Mouse (Mus musculus) midbrain, embryonic 13.5 days (tissue): ENCODE results near the gene Mpzl2. TPM values are rescaled to one million over a fixed set of nuclear protein-coding genes. Genes with fewer than 3 reads are reported as not detected.

Source experiments
- ATAC-seq: fragments of 200-750 bp; cut with Nextera tagmentation; 2 replicates; pipeline ENCODE4 v1.8.0; 2017; ENCODE audit warnings: mild to moderate bottlenecking, moderate TSS enrichment, moderate library complexity
- H3K27ac ChIP-seq: fragments of 300-500 bp; sonication (generic); 2 replicates; pipeline ENCODE4 v1.5.1; 2015; ENCODE audit warnings: inconsistent platforms, mild to moderate bottlenecking, moderate library complexity
- H3K27me3 ChIP-seq: fragments of 300-500 bp; sonication (generic); 2 replicates; pipeline ENCODE4 v1.6.1; 2015; ENCODE audit warnings: mild to moderate bottlenecking, inconsistent platforms
- H3K36me3 ChIP-seq: fragments of 300-500 bp; sonication (generic); 2 replicates; pipeline ENCODE4 v1.6.1; 2015; ENCODE audit warnings: mild to moderate bottlenecking, inconsistent platforms
- H3K4me1 ChIP-seq: fragments of 300-500 bp; sonication (generic); replicated peaks from 2 replicates; pipeline ENCODE4 v1.6.1; 2015; ENCODE audit warnings: inconsistent platforms
- H3K4me2 ChIP-seq: fragments of 300-500 bp; sonication (generic); replicated peaks from 2 replicates; pipeline ENCODE4 v1.6.1; 2015; ENCODE audit warnings: moderate library complexity, mild to moderate bottlenecking, inconsistent platforms
- H3K4me3 ChIP-seq: fragments of 300-500 bp; sonication (generic); replicated peaks from 2 replicates; pipeline ENCODE4 v1.5.1; 2015; ENCODE audit warnings: mild to moderate bottlenecking, inconsistent platforms
- H3K9ac ChIP-seq: fragments of 300-500 bp; sonication (generic); replicated peaks from 2 replicates; pipeline ENCODE4 v1.6.1; 2015; ENCODE audit warnings: mild to moderate bottlenecking, inconsistent platforms
- H3K9me3 ChIP-seq: fragments of 300-500 bp; sonication (generic); 2 replicates; pipeline ENCODE4 v1.6.1; 2016; ENCODE audit warnings: mild to moderate bottlenecking, inconsistent platforms
- WGBS: fragments of 180-500 bp; shearing (Covaris S2); methylation state at CpG from one replicate; pipeline ENCODE4 v1.1.7; 2015; 5-methylcytosine and 5-hydroxymethylcytosine counted together
- polyA plus RNA-seq: library from polyadenylated mRNA; unstranded; fragments of >200 nt; fragmentation: Nextera tagmentation; extraction: Ambion mirVana; gene quantifications from 2 replicates; pipeline ENCODE4 v1.2.1, GENCODE M21; 2015

Gene Mpzl2
- 0.30 and 0.36 TPM in 2 replicates for polyA plus RNA-seq

DNA sequence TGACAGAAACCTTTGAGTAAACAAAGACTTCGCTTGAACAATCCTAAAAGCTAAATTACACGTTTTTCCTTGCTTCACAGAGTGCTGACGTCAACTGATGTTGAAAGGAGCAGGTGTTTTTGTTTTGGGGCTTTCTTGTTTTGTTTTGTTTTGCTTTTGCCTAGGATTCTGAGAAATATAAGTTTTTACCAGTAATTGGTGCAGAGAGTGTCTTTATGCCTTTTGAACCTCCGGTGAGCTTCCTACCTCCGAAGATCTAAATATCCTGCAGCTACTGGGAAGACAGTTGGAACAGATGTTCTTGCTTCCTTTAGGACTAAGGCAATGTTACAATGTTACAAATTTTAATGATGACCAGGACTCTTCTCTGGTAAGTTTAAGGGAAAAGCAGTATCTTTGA is at the start of gene Mpzl2:
Mpzl2 (plus strand) TSS at position 301 of the 400 bp plus-strand sequence.
- H3K9ac ChIP-seq, result no peak within 1 kb of the TSS
- H3K9me3 ChIP-seq, result no peaks in the 10 kb centered on the region
- no peak within 1 kb of the TSS for H3K4me3 ChIP-seq
- no peak for ATAC-seq
- WGBS, result 69% methylated on average over 5 of the region's 5 CpGs
- no peaks in the 10 kb centered on the region for H3K36me3 ChIP-seq
- peaks cover 7% of the 10 kb centered on the region; the same call in 1 of the 2 replicates for H3K4me1 ChIP-seq
- H3K27ac ChIP-seq, result no peak within 1 kb of the TSS
- no peak within 1 kb of the TSS; the same call in 1 of the 2 replicates for H3K4me2 ChIP-seq
- peaks cover 74% of the 10 kb centered on the region for H3K27me3 ChIP-seq

- Histone ChIP-seq H3K27me3 (no peaks in the 10 kb centered on the region), H3K27ac (no peak overlapping the region), H3K9ac (no peak overlapping the region), H3K4me3 (no peak overlapping the region), H3K4me1 (no peaks in the 10 kb centered on the region), H3K9me3 (no peaks in the 10 kb centered on the region), H3K36me3 (no peaks in the 10 kb centered on the region), H3K4me2 (no peak overlapping the region)
- 88% methylated on average over 2 of the region's 2 CpGs for whole genome bisulfite sequencing
- ATAC-seq, result no peak
Measured at GRCm38 (mm10) chr9:44991821-44992220, 47.8 kb upstream of the Mpzl2 start.

DNA sequence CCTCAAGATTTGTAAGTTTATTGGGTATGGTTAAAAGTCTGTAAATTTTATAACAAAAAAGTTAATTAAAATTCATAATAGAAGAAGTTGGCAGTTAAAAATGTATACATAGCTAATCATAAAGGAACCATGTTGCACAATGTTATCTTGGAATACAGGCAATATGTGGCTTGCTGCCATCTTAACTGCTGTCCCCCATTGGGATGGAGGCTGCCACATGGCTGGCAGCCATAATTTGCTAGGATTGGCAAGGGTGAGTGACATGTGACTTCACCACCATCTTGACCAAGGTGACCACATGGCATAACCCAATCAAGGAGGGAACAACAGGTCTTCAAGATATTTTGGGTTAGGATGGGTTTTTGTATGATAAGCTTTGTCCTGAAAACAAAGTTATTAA is 47.3 kb upstream of the Mpzl2 start:
- Histone ChIP-seq H3K4me2 (no peak overlapping the region), H3K36me3 (no peaks in the 10 kb centered on the region), H3K27me3 (no peaks in the 10 kb centered on the region), H3K4me3 (no peak overlapping the region), H3K9me3 (no peaks in the 10 kb centered on the region), H3K27ac (no peak overlapping the region), H3K4me1 (no peaks in the 10 kb centered on the region), H3K9ac (no peak overlapping the region)
- no peak for ATAC-seq

DNA sequence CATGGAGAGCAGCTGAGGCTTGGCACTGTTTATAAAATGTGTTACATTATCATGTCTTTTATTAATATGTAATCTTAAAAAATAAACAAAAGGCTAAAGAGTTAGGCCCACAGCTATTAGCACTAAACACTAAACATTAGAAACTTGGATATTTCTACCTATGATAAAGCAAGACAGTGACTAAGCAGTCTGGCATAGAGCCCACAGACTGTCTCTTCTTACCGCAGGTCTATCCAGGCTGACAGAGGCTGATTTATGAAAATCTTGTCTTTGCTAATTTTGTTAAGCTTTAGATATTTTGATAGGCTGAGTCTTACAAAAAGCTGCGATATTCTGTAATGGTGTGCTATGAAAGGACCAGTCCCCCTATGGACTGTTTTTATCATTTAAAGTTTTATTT is 46.3 kb upstream of the Mpzl2 start:
- H3K36me3 ChIP-seq, result no peaks in the 10 kb centered on the region
- H3K4me2 ChIP-seq, result no peak overlapping the region
- ATAC-seq, result no peak
- WGBS, result 96% methylated on average over 2 of the region's 2 CpGs
- no peak overlapping the region for H3K9ac ChIP-seq
- H3K27ac ChIP-seq, result no peak overlapping the region
- no peaks in the 10 kb centered on the region for H3K9me3 ChIP-seq
- H3K4me1 ChIP-seq, result no peaks in the 10 kb centered on the region
- H3K4me3 ChIP-seq, result no peak overlapping the region
- no peaks in the 10 kb centered on the region for H3K27me3 ChIP-seq

DNA sequence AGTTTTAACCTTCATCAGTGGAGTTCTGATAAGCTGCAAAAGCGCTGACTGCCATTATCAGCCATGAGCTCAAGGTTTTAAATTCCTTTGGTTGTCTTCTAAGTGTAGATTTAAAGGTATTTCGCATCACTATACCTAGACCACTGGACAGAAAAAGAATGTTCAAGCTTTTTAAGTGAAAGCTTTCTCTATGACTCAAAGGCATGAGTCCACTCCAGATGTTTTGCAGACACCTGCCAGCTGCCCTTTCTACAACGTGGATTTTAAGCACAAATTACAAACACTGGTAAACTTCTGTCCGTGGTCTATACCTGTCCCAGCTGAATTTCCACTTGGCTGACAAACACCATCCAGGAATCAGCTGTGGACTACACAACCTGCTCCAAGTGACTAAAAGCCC is 44.6 kb upstream of the Mpzl2 start:
- no peak overlapping the region for H3K4me3 ChIP-seq
- H3K27me3 ChIP-seq, result no peaks in the 10 kb centered on the region
- H3K4me1 ChIP-seq, result no peaks in the 10 kb centered on the region
- WGBS, result 80% methylated on average over 4 of the region's 4 CpGs
- H3K27ac ChIP-seq, result no peak overlapping the region
- ATAC-seq, result no peak
- H3K9ac ChIP-seq, result no peak overlapping the region
- H3K4me2 ChIP-seq, result no peak overlapping the region
- H3K36me3 ChIP-seq, result no peaks in the 10 kb centered on the region
- no peaks in the 10 kb centered on the region for H3K9me3 ChIP-seq

GRCm38 (mm10) chr9:44996590-44996989 is 43.0 kb upstream of the Mpzl2 start:
- Histone ChIP-seq H3K4me1 (no peaks in the 10 kb centered on the region), H3K27ac (no peak overlapping the region), H3K4me2 (no peak overlapping the region), H3K9me3 (no peaks in the 10 kb centered on the region), H3K9ac (no peak overlapping the region), H3K27me3 (no peaks in the 10 kb centered on the region), H3K36me3 (no peaks in the 10 kb centered on the region), H3K4me3 (no peak overlapping the region)
- WGBS, result 94% methylated on average over 7 of the region's 7 CpGs
- ATAC-seq, result no peak

GRCm38 (mm10) chr9:44998138-44998537 is 41.5 kb upstream of the Mpzl2 start:
- Histone ChIP-seq H3K4me3 (no peak overlapping the region), H3K27me3 (no peaks in the 10 kb centered on the region), H3K27ac (no peak overlapping the region), H3K36me3 (no peaks in the 10 kb centered on the region), H3K4me1 (no peaks in the 10 kb centered on the region), H3K9ac (no peak overlapping the region), H3K9me3 (no peaks in the 10 kb centered on the region), H3K4me2 (no peak overlapping the region)
- ATAC-seq, result no peak
- 82% methylated on average over 11 of the region's 11 CpGs for WGBS

- H3K36me3 ChIP-seq, result no peaks in the 10 kb centered on the region
- H3K9me3 ChIP-seq, result no peaks in the 10 kb centered on the region
- no peak overlapping the region for H3K27ac ChIP-seq
- ATAC-seq, result no peak
- H3K4me3 ChIP-seq, result no peak overlapping the region
- no peak overlapping the region for H3K4me2 ChIP-seq
- no peaks in the 10 kb centered on the region for H3K4me1 ChIP-seq
- no peaks in the 10 kb centered on the region for H3K27me3 ChIP-seq
- 70% methylated on average over 6 of the region's 6 CpGs for WGBS
- H3K9ac ChIP-seq, result no peak overlapping the region
Measured at GRCm38 (mm10) chr9:44999171-44999570, 40.4 kb upstream of the Mpzl2 start.

DNA sequence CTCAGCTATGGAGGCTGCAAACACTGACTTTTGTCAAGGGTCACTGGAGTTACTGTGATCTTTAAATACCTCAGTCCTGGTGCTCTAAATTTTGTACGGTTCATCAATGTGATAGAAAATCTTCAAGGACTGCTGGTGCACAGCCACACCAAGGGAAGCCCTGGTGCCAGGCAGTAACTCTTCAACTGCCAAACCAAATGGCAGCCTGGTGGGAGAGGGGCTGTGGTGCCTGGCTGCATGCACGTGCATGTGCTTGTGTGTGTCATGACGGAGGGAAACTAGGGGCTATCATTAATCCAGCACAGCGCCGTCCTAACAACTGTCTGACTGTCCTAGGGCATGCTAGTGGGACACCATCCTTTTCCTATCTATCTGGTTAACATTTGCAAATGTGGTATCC is 39.8 kb upstream of the Mpzl2 start:
- no peak overlapping the region for H3K4me2 ChIP-seq
- WGBS, result 79% methylated on average over 5 of the region's 5 CpGs
- no peaks in the 10 kb centered on the region for H3K9me3 ChIP-seq
- no peak for ATAC-seq
- no peak overlapping the region for H3K9ac ChIP-seq
- no peak overlapping the region for H3K4me3 ChIP-seq
- no peak overlapping the region for H3K27ac ChIP-seq
- H3K4me1 ChIP-seq, result no peaks in the 10 kb centered on the region
- no peaks in the 10 kb centered on the region for H3K36me3 ChIP-seq
- no peaks in the 10 kb centered on the region for H3K27me3 ChIP-seq

GRCm38 (mm10) chr9:45000249-45000648 is 39.4 kb upstream of the Mpzl2 start:
- Histone ChIP-seq H3K36me3 (no peaks in the 10 kb centered on the region), H3K9me3 (no peaks in the 10 kb centered on the region), H3K27me3 (no peaks in the 10 kb centered on the region), H3K27ac (no peak overlapping the region), H3K4me1 (no peaks in the 10 kb centered on the region), H3K9ac (no peak overlapping the region), H3K4me2 (no peak overlapping the region), H3K4me3 (no peak overlapping the region)
- 61% methylated on average over 3 of the region's 3 CpGs for WGBS
- ATAC-seq, result no peak

DNA sequence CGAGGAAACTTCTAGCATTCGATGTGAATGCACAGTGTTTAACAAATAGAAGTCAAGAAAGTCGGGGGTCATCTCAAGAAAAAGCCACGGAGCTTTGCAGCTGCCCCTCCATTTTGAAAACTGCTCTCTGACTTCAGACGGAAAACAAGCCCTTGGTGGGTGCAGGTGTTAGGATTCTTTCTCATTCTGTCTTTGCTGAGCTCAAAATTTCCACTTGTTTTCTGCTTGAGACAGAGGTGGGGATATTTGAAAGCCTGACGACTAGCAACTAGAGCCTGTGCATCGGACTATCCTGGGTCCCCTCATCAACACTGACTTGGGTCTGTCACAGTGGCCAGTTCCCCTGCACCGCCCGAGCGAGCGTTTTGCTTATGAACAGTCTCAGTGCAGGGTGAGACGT is 32.2 kb upstream of the Mpzl2 start:
- Histone ChIP-seq H3K36me3 (no peaks in the 10 kb centered on the region), H3K27ac (no peak overlapping the region), H3K9ac (no peak overlapping the region), H3K4me3 (no peak overlapping the region), H3K4me2 (no peak overlapping the region), H3K27me3 (0 out of 2 replicates have a peak, but pooled peaks cover 3% of the 10 kb centered on the region), H3K9me3 (no peaks in the 10 kb centered on the region), H3K4me1 (no peaks in the 10 kb centered on the region)
- 81% methylated on average over 12 of the region's 12 CpGs for WGBS
- ATAC-seq, result no peak

GRCm38 (mm10) chr9:45008342-45008741 is 31.3 kb upstream of the Mpzl2 start:
- Histone ChIP-seq H3K4me3 (no peak overlapping the region), H3K27ac (no peak overlapping the region), H3K4me2 (no peak overlapping the region), H3K9me3 (no peaks in the 10 kb centered on the region), H3K9ac (no peak overlapping the region), H3K36me3 (no peaks in the 10 kb centered on the region), H3K27me3 (0 out of 2 replicates have a peak, but pooled peaks cover 3% of the 10 kb centered on the region), H3K4me1 (no peaks in the 10 kb centered on the region)
- WGBS, result 53% methylated on average over 4 of the region's 4 CpGs
- ATAC-seq, result no peak
